Mouse (Mus musculus) cerebellum, postnatal 14 days (tissue): ENCODE results near the gene Apom.
A peak's percentile ranks its signal among the peaks of the same experiment; 100 is the strongest.

Experiments
- DNase-seq, 2 experiments: peaks; one replicate each; pipeline ENCODE4 v3.0.0; 2021; ENCODE audit warnings: mixed read lengths in 2 of 2

Apom gene

GRCm38 (mm10) chr17:35131500-35132173, at the start of gene Apom:
Apom (minus strand) TSS chr17:35132050.
- no peak for DNase-seq

GRCm38 (mm10) chr17:35180093-35180492, 48.2 kb upstream of the Apom start:
- no peak for DNase-seq

GRCm38 (mm10) chr17:35178528-35178927, 46.7 kb upstream of the Apom start:
- DNase-seq = peak; percentile 45 to 68

- no peak for DNase-seq
These were observed 44.1 kb upstream of the Apom start, which contains the start of gene Aif1 for GRCm38 (mm10) chr17:35175968-35176367. Aif1 (minus strand) TSS chr17:35176068.

- no peak for DNase-seq
These were observed 43.5 kb upstream of the Apom start for GRCm38 (mm10) chr17:35175382-35175781.

- DNase-seq = no peak
These were observed 42.5 kb upstream of the Apom start for GRCm38 (mm10) chr17:35174201-35174977.

GRCm38 (mm10) chr17:35173329-35173728, 41.5 kb upstream of the Apom start:
- DNase-seq = no peak

GRCm38 (mm10) chr17:35172445-35173234, 40.8 kb upstream of the Apom start:
- DNase-seq = no peak

GRCm38 (mm10) chr17:35168541-35169207, 36.8 kb upstream of the Apom start:
- DNase-seq = peak; percentile 47 to 48

- no peak for DNase-seq
These were observed 35.9 kb upstream of the Apom start for GRCm38 (mm10) chr17:35167794-35168193.

- peak; percentile 83 to 87 for DNase-seq
These were observed 34.6 kb upstream of the Apom start for GRCm38 (mm10) chr17:35166352-35167035.

GRCm38 (mm10) chr17:35165451-35166155, 33.8 kb upstream of the Apom start:
- no peak for DNase-seq

- DNase-seq = peak; percentile 99
These were observed 33.0 kb upstream of the Apom start, which contains the start of gene Prrc2a for GRCm38 (mm10) chr17:35164568-35165450. Prrc2a (minus strand) TSS chr17:35164897.

GRCm38 (mm10) chr17:35164218-35164567, 32.3 kb upstream of the Apom start:
- DNase-seq = no peak

- DNase-seq = no peak
These were observed 31.7 kb upstream of the Apom start for GRCm38 (mm10) chr17:35163326-35164081.

GRCm38 (mm10) chr17:35162730-35163129, 30.9 kb upstream of the Apom start:
- peak; percentile 51 to 62 for DNase-seq

- DNase-seq = no peak
These were observed 30.3 kb upstream of the Apom start for GRCm38 (mm10) chr17:35162121-35162520.

- DNase-seq = no peak
These were observed 29.6 kb upstream of the Apom start for GRCm38 (mm10) chr17:35161421-35161820.

- no peak for DNase-seq
These were observed 27.8 kb upstream of the Apom start for GRCm38 (mm10) chr17:35159638-35160037.
